Mouse (Mus musculus): Measurements from ENCODE around the gene Arfgap3.

GRCm38 (mm10) chr15:83364194-83364593 lies 14.1 kb upstream of the Arfgap3 start:
- TF ChIP-seq TCF12 (IDR thresholded peaks at IDR 0.05; ENCODE audit: insufficient read depth, poor library complexity, severe bottlenecking) (no peak), CEBPB (IDR thresholded peaks at IDR 0.05; ENCODE audit: insufficient read depth, poor library complexity, severe bottlenecking) (no peak), POLR2AphosphoS2 (IDR thresholded peaks at IDR 0.05; ENCODE audit: insufficient read length, low read depth) (no peak), E2F4 (IDR thresholded peaks at IDR 0.05; ENCODE audit: insufficient read depth) (no peak), USF1 (IDR thresholded peaks at IDR 0.05; ENCODE audit: low read depth) (no peak), MAX (IDR thresholded peaks at IDR 0.05; ENCODE audit: low read depth) (no peak), POLR2A (IDR thresholded peaks at IDR 0.05; ENCODE audit: insufficient read length, low read depth) (no peak), SRF (IDR thresholded peaks at IDR 0.05; ENCODE audit: control insufficient read depth, insufficient read length, low read depth) (no peak)
